Mouse (Mus musculus): Measurements from ENCODE around the gene Hsd17b14.

The Hsd17b14 gene

DNA sequence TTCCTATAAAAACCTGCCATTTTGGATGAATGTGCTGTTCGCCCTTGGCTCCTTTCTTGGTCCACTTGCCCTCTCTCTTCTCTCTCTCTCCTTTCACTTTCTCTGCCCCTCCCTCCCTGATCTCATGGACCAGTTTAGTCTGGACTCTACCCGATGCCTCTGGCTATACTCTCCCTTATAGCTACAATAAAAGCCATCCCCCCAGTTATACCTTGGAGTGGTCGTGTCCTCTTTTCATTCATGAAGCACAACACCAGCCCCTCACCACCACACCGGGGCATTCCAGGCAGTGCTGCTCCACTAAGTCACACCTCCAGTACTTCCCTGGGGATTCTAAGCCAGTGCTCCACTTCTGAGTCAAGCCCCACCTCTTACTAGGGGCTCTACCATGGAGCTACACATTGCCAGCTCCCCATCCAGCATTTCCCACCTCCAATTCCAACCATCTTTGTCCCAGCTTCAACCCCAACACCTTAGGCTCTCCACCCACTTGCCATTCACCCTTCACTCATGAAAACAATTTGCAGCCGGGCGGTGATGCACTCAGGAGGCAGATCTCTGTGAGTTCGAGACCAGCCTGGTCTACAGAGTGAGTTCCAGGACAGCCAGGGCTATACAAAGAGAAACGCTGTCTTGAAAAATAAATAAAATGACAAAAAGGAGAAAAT, 12.6 kb downstream of the Hsd17b14 start:
- DNase-seq (ENCODE audit: low spot score in 2 of 2): no peak

DNA sequence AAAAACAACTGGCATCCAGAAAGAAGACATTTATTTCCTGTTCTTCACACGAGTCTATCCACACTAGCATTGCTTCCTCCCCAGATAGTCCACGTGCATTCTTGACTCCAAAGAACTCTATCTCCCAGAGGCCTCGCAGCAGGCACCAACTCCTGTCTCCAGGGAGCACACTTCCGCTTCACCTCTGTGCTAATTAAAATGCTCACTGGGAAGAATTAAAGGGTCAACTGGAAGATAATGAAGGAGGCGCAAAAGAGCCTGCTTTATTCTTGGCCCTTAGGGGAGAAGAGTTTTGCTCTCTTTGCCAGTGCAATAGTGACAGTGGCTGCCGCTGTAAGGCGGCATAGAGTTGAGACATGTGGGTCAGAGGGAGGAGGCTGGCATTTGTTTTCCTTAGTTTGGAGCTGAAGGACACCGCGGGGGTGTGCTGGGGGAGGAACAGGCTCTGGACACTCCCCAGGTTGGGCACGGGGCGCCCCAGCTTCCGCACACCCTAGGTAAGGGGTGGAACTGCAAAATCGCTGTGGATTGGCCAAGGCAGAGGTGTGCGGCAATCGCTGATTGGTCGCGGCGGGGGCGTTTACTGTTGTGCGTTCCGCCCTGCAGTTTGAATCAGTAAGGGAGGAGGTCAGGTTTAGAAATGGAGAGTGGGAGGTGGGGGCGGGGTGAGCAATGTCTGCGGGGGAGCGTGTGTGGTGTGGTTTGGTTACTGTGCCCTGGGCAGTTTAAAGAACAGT, 13.3 kb downstream of the Hsd17b14 start:
- peak; percentile 63 to 69 for DNase-seq (ENCODE audit: low spot score in 2 of 2)

DNA sequence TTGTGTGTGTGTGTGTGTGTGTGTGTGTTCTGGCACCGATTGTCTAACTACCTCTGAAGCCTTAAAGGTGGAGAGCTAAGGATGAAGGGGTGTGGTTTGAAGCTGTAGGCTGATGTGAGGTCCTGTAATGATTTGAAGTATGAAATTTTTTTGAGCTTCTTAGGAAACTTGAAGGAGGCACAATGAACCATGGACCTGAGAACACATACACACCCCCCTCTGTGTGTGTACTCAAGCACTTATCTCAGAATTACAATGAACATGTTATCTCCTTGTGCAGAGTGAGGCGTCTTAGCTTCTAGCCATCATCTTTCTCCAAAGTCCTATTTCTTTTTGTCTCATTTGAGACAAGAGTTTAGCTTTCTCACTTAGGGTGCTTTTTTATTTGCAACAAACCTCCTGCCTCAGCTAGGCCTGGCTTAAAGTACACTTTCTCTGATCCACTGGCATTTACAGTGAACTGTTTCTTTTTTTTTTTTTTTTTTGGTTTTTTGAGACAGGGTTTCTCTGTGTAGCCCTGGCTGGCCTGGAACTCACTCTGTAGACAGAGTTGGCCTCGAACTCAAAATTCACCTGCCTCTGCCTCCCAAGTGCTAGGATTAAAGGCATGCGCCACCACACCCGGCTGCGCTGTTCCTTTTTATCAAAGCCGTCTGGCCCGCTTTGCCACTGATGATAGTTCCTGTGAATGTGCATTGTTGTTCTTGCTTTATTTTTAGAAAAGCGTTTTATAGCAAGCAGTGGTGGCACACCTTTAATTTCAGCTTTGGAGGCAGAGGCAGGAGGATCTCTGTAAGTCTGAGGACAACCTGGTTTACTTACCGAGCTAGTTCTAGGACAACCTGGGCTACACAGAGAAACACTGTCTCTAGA, 14.1 kb downstream of the Hsd17b14 start:
- DNase-seq (ENCODE audit: low spot score in 2 of 2): no peak

DNA sequence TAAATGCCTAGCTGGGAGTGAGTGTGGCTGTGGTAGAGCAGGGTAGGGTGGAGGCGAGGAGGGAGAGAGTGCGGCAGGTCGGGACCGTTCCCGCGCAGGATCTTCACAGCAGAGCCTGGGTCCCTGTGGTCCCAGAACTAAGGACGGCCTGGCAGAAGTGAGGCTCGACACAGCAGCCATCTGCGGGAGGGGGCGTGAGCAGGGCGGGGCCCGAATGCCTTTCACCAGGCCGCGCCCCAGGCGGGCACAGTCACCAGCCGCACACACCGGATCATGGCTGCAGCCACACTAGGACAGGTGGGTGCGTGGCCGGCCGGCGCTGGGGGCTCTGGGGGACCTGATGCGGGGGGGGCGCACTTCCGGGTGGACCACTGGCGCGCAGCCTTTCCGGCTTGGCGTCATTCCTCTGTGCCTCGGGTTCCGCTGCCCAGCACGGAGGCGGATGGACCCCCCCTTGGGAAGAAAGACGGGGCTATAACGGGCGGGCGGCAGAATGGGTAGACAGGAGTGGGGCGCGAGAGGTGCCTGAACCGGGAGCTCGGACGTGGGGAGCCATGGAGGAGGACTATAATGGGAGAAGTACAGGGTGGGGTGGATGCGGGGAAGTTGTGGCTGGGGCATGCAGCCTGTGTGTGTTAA, 15.5 kb downstream of the Hsd17b14 start, which contains the start of gene Bcat2:
Gene Bcat2, plus strand, starts transcription at position 51 of the 639 bp plus-strand sequence.
- DNase-seq (ENCODE audit: low spot score in 2 of 2): peak; percentile 39 to 43

DNA sequence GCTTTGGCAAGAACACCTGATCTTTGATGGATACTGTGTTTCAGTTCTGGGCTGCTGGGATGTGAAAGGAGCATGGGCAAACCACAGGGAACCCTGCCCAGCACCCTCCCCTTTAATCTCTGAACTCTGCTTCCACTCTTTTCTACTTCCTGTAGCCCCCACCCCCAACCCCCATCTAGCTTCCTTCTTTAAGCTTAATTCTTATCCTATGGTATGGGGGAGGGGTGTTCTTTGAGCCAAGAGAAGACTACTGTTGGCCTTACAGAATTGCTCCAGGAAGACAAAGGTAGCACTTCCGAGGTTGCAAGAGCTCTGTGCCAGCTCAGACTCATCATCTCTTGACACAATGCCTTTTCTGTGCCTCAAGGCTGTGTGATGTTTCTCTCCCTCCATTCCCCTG, 17.3 kb downstream of the Hsd17b14 start:
- no peak for DNase-seq (ENCODE audit: low spot score in 2 of 2)

DNA sequence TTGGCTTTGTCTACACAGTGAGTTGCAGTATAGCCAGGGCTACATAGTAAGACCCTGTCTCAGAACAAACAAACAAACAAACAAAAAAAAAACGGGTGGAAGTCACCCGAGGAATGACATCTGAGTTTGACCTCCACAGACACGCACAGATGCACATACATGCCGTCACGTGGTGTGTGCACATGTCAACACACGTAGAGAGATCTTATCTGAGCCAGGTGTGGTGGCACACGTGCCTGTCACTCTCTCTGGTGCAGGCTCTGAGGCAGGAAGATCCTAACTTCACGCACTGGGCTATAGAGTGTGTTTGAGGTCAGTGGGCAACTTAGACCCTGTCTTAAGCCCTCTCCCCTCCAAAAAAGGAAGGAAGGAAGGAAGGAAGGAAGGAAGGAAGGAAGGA, 19.3 kb downstream of the Hsd17b14 start:
- DNase-seq (ENCODE audit: low spot score in 2 of 2): no peak

DNA sequence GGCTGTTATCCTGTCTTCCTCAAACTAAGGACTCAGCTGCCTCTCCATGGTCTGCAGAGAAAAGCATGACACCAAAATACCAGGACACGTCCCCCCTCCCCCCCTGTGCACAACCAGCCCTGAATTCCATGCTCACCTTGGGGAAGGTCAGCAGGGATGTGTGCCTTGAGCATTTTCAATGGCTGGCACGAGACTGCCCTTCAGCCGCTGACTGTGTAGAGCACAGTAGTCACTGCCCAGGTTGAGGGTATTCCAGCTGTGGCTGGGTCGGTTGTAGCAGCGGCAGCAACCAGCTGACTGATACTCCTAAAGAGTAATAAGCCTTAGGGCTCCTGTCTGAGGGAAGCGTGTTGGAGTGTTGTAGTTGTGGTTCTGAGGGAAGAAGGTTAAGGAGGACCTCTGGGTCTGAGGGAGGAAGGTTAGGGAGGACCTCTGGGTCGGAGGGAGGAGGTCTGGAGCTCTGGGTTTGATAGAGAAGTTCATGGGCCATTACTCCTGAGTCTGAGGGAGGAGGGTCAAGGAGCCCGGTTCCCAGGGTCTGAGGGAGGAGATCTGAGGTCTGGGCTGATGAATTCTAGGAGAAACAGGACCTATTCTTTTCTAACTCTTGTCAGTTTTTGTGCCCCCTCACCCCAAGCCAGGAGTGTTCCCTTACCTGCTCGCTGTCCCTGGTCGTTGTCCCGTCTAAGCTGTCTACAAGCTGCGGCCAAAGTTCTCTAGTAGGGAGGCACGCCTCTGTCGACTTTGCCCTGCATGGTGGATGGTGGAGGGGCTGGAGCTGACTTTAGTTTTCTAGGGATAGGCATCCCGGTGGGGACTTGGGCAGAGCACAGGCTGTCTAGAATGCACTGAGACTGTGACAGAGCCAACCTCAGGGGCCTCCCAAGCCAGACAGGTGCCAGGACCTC, 20.0 kb downstream of the Hsd17b14 start:
- DNase-seq (ENCODE audit: low spot score in 2 of 2): no peak

DNA sequence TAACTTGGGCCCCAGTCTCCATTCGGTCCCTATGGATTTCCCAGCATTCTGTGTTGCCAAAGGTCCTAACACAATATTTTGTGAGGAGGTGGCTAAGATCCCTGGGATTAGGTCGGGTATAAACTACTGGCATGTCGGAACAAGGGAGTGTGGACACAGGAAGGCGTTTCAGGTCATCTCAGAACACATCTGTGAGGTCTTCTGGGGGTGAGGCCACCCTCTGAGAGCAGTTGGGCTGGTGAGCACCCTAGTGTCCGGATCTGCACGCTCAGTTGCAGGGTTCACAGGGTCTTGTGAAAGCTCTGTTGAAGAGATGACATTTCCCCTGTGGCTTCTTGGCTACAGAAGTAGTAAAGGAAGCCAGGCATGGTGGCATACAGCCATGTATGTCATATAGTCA, 31.2 kb downstream of the Hsd17b14 start:
- no peak for DNase-seq (ENCODE audit: low spot score in 2 of 2)

DNA sequence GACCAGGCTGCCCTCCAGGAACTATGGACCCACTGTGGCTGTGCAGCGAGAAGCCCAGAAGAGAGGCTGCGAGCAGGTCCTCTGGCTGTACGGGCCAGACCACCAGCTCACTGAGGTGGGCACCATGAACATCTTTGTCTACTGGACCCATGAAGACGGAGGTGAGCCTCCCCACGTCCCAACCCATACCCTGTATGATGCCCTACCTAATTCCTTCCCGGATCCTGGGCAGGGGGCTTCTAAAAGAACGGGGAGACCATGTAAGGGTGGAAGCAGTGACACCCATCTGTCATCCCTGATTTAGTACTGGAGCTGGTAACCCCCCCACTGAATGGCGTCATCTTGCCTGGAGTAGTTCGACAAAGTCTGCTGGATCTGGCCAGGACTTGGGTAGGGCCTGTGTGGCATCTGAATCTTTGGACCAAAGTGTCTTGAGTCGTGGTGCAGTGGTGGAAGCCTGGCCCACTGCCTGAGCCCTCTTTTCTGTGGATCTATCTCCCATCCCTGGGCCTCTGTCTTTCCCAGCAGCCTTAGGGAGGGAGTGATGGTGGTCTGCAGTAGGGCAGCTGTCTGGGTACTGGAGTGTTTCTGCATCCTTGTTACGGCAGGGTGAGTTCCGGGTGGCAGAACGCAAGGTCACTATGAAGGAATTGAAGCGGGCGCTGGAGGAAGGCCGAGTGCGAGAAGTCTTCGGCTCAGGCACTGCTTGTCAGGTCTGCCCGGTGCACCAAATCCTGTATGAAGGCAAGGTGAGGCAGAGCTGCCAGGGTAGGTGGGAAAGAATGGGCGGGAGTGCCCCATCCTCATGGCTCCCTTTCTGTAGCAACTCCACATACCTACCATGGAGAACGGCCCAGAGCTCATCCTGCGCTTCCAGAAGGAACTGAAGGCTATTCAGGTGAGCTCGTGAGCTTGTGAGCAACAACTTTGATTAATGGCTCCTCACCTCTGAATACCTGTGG, 33.2 kb downstream of the Hsd17b14 start:
- DNase-seq (ENCODE audit: low spot score in 2 of 2): no peak

DNA sequence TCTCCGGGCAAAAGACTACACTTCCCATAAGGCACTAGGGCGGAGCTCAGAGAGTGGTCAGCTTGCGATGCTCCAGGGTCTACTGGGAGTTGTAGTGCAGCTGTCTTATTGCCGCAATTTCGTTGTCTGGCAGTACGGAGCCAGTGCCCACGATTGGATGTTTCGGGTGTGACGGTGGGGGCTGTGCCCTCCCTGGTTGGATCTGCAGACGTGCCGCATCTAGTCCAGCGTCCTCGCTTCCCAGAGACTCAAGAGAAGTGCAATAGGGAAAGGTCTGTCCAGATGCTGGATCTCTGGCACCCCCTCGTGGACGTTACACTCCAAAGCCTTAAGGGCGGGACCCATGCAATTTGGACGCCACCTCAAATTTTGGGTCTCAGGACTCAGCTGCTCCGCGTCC, 34.5 kb downstream of the Hsd17b14 start:
- DNase-seq (ENCODE audit: low spot score in 2 of 2): peak; percentile 90 to 95

DNA sequence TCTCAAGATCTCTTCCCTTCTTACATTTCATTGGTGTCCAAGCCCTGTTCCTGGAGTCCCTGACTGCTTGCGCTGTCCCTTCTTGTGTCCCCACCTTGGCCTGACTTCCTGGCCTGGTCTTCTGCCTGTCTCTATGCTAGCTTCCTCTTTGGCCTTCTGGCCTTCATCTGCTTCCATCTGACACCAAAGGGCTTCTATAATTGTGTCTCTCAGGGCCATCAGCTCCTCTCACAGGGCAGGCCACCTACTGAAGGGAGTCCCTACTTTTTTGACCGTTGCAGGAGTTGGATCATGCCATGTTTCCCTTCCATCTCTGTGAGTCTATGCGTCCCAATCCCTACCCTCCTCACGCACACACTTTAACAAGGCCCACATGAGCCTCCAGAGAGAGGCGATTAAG, 35.2 kb downstream of the Hsd17b14 start:
- DNase-seq (ENCODE audit: low spot score in 2 of 2): no peak

DNA sequence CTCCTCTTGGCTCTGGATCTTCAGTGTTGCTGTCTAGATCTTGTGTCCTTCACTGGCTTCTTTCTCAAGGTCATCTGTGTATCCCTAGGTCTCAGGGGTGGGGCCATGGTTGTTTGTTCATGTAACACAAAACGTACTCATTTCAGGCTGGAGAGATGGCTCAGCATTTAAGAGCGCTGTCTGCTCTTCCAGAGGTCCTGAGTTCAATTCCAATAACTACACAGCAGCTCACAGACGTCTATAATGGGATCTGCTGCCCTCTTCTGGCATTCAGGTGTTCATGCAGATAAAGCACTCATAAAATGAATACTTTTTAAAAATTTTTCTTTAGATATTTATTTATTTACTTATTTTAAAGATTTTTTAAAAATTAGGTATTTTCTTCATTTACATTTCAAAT, 36.2 kb downstream of the Hsd17b14 start:
- no peak for DNase-seq (ENCODE audit: low spot score in 2 of 2)

DNA sequence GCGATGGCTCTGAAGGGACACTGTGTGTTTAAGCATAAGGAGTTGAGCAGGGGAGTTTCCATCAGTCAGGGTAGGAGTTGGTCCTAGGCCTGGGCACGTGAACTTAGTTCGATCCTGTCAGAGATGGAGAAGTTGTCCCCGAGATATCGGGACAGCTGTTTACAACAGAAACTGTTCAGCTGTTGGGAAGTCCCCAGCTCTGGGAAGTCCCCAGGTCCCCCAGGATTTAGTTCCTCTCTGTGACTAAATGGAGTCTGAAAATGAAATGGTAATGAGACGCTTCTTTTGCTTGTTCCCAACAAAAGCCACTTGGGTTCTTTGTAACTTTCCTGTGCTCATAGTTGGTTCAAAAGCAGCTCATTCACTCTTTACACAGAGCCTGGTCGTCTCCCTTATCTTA, 37.2 kb downstream of the Hsd17b14 start:
- no peak for DNase-seq (ENCODE audit: low spot score in 2 of 2)

DNA sequence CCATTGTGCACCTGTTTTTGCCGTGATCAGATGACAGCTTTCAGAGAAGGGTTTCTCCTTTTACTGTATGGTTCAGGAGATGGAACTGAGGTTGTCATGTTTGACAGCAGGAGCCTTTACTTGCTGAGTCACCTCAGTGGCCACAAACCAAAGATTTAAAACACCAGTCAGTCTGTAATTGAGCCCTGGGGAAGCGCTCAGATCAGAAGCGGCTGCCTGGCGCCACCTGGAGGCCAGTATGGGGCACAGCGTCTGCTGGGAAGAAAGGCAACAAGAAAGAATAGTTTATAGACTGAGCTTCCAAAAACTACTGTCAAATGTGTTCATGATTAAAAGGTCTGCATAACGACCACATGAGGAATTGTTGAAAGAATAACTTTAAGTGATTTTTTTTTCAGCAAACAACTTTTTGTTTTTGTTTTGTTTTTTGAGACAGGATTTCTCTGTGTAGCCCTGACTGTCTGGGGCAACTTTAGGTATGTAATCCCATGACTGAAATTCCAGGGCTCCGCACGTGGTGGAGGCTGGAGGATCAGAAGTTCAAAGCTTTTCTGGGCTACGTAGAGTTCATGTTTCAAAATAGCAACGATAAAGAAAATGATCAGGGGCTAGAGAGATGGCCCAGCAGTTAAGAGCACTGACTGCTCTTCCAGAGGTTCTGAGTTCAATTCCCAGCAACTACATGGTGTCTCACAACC, 38.6 kb downstream of the Hsd17b14 start:
- peak; percentile 58 to 62 for DNase-seq (ENCODE audit: low spot score in 2 of 2)

DNA sequence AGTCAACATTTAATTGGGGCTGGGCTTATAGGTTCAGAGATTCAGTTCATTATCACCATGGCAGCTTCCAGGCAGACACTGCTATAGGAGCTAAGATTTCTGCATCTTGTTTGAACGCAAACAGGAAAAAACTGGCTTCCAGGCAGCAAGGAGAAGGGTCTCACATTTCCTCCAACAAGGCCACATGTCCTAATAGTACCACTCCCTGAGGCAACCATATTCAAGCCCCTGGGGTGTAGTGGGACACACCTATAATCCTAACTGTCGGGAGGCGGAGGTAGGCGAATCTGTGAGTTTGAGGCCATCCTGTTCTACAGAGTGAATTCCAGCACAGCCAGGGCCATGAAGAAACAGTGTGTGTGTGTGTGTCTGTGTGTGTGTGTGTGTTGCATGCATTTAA, 40.5 kb downstream of the Hsd17b14 start:
- DNase-seq (ENCODE audit: low spot score in 2 of 2): no peak

DNA sequence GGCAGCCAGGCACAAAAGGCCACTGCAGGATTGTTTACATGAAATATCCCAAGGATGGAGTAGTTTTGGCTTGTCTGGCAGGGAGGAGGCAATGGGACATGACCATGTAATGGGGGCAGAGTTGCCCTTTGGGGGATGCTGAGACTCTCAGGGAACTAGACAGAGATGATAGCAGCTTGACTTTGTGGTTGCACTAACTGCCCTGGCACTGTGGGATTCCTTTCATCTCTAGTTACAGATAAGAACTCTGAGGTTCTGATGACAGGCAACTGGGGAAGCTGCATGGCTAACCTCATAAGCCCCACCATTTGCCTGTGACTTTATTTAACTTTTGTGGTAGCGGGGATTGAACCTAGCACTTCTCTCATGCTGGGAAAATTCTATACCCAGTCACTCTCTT, 41.4 kb downstream of the Hsd17b14 start:
- no peak for DNase-seq (ENCODE audit: low spot score in 2 of 2)

DNA sequence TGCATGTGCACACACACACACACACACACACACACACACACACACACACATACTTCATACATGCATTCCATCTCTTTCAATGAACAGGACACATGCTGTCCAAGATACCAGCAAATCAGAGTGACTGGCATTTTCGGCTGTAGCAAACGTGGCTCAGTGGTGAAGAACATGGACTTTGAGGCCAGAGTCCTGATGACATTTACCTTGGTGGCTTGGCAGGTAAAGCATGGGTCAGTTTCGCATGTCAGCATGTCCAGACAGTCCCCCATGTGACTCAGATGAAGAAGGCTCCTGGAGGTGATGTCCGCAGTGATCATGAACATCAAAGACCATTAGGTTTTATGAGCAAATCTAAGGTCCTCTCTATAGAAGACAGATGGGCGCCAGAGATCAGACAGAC, 42.3 kb downstream of the Hsd17b14 start:
- no peak for DNase-seq (ENCODE audit: low spot score in 2 of 2)

DNA sequence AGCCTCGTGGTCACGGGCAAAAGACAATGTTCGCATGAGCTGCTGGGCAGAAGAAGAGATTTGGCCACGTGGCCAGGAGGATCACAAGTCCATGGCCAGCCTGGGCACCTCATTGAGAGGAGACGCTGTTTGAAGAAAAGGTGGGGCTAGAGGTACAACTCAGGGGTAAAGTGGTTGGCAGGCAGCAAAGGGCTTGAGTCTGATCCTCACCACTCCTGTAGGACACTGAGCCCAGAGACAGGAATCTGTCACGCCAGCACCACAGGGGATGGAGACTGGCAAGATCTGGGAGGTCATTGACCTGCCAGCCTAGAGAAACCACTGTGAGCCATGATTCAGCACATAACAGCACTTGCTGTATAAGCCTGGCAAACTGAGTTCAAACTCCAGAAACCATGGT, 42.8 kb downstream of the Hsd17b14 start:
- DNase-seq (ENCODE audit: low spot score in 2 of 2): no peak
